Mouse (Mus musculus) CD4-positive, CD25-positive, alpha-beta regulatory T cell, adult 9 weeks (primary cell): ENCODE data around the gene Vmn1r74. TPM values are rescaled to one million over a fixed set of nuclear protein-coding genes. Genes with fewer than 3 reads are reported as not detected.

ENCODE experiments used
- polyA plus RNA-seq: library from polyadenylated mRNA; unstranded; fragments of 100-300 nt; shearing (Covaris generic); gene quantifications from one replicate; pipeline ENCODE4 v1.2.1, GENCODE M21; 2017

The Vmn1r74 gene
- polyA plus RNA-seq, result not detected

GRCm38 (mm10) chr7:11833680-11834079, at the start of gene Vmn1r74:
TSS of gene Vmn1r74 (plus strand) at chr7:11833980.

GRCm38 (mm10) chr7:11874330-11874729, 40.5 kb downstream of the Vmn1r74 start, which contains the start of gene Vmn1r75:
TSS of gene Vmn1r75 (plus strand) at chr7:11874630.

Other genes starting within 250 kb of the Vmn1r74 start
- gene Zscan4-ps3, start 224.7 kb upstream of the Vmn1r74 start, polyA plus RNA-seq, result not detected
- 0.09 TPM for gene Vmn1r72, start 153.8 kb upstream of the Vmn1r74 start, polyA plus RNA-seq
- not detected for gene Vmn1r73, start 103.7 kb upstream of the Vmn1r74 start, polyA plus RNA-seq
- gene Vmn1r75, start 40.6 kb downstream of the Vmn1r74 start, polyA plus RNA-seq, result not detected
- gene Vmn1r76, start 104.2 kb downstream of the Vmn1r74 start, polyA plus RNA-seq, result 0.04 TPM
- gene Vmn1r77, start 202.8 kb downstream of the Vmn1r74 start, polyA plus RNA-seq, result not detected